Mouse (Mus musculus) embryonic facial prominence, embryonic 13.5 days (tissue): Measurements from ENCODE around the gene Sox1. TPM values are rescaled to one million over a fixed set of nuclear protein-coding genes. Genes with fewer than 3 reads are reported as not detected.

ENCODE experiments used
- ATAC-seq: fragments of 200-750 bp; cut with Nextera tagmentation; 2 replicates; pipeline ENCODE4 v1.8.0; 2017; ENCODE audit warnings: low read depth; ENCODE audit not compliant: insufficient number of reproducible peaks, insufficient read depth, low FRiP score, low TSS enrichment
- H3K27ac ChIP-seq: fragments of 300-500 bp; sonication (generic); 2 replicates; pipeline ENCODE4 v1.5.1; 2015; ENCODE audit warnings: moderate library complexity, mild to moderate bottlenecking, inconsistent platforms
- H3K27me3 ChIP-seq: fragments of 300-500 bp; sonication (generic); 2 replicates; pipeline ENCODE4 v1.6.1; 2015; ENCODE audit warnings: mild to moderate bottlenecking, inconsistent platforms
- H3K36me3 ChIP-seq: fragments of 300-500 bp; sonication (generic); 2 replicates; pipeline ENCODE4 v1.6.1; 2015; ENCODE audit warnings: mild to moderate bottlenecking, inconsistent platforms
- H3K4me1 ChIP-seq: fragments of 300-500 bp; sonication (generic); 2 replicates; pipeline ENCODE4 v1.6.1; 2015; ENCODE audit warnings: inconsistent platforms
- H3K4me2 ChIP-seq: fragments of 300-500 bp; sonication (generic); 2 replicates; pipeline ENCODE4 v1.6.1; 2015; ENCODE audit warnings: moderate library complexity, mild to moderate bottlenecking, inconsistent platforms
- H3K4me3 ChIP-seq: fragments of 300-500 bp; sonication (generic); 2 replicates; pipeline ENCODE4 v1.5.1; 2015; ENCODE audit warnings: mild to moderate bottlenecking, inconsistent platforms
- H3K9ac ChIP-seq: fragments of 300-500 bp; sonication (generic); 2 replicates; pipeline ENCODE4 v1.6.1; 2015; ENCODE audit warnings: mild to moderate bottlenecking, inconsistent platforms
- H3K9me3 ChIP-seq: fragments of 300-500 bp; sonication (generic); 2 replicates; pipeline ENCODE4 v1.6.1; 2016; ENCODE audit warnings: inconsistent platforms
- WGBS: fragments of 180-500 bp; shearing (Covaris S2); methylation state at CpG from one replicate; pipeline ENCODE4 v1.1.7; 2015; ENCODE audit warnings: mixed read lengths; 5-methylcytosine and 5-hydroxymethylcytosine counted together
- polyA plus RNA-seq: library from polyadenylated mRNA; unstranded; fragments of >200 nt; fragmentation: Nextera tagmentation; extraction: Ambion mirVana; gene quantifications from 2 replicates; pipeline ENCODE4 v1.2.1, GENCODE M21; 2015

Sox1 gene
- polyA plus RNA-seq, 1 experiment from 2014 or later: not detected

- no peak for ATAC-seq
- no peaks in the 10 kb centered on the region for H3K36me3 ChIP-seq
- H3K4me3 ChIP-seq: peak overlapping the region; percentile 27
- WGBS: under 1% methylated on average over 33 of the region's 34 CpGs
- peak overlapping the region; percentile 41 for H3K4me2 ChIP-seq
- H3K4me1 ChIP-seq: peaks cover 22% of the 10 kb centered on the region
- H3K9me3 ChIP-seq: no peaks in the 10 kb centered on the region
- H3K27ac ChIP-seq: no peak overlapping the region
- H3K9ac ChIP-seq: no peak overlapping the region
- peaks cover 100% of the 10 kb centered on the region for H3K27me3 ChIP-seq
Measured at GRCm38 (mm10) chr8:12383979-12384890, 10.9 kb upstream of the Sox1 start.

DNA sequence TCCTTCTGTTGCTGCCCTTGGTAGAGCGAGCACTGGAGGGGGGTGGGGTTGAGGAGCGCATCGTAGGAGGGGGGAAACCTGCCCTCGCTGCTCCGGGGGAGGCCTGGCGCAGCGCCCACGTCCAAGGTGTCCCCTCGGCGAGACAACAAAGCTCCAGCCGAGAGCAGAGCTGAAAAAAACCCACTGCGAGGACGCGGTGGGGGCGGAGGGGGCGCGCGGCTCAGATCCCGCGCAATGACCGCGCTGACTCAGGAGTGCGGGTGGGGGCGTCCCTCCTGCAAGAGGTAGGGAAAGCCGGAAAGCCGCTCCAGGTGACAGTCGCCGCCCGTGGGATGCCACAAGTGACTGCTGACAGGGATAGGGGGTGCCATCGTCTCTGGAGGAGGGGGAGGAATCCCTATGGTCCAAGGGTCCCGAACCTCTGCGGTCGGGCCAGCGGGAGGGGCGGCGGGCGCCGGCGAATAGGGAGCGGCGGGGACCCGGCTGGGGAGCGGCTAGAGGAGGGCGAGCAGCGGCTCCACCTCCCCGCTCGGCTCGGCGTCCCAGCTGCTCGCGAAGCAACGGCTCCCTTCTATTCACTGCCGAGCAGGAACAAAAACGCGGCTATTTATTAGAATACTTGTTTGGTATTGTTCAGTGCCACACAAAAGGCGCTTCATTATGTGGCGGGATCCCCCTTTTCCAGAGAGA, 10.0 kb upstream of the Sox1 start:
- Histone ChIP-seq H3K9ac (no peak overlapping the region), H3K9me3 (no peaks in the 10 kb centered on the region), H3K27ac (no peak overlapping the region), H3K27me3 (peaks cover 100% of the 10 kb centered on the region), H3K4me2 (peak overlapping the region; percentile 48), H3K4me3 (peak overlapping the region; percentile 27), H3K36me3 (no peaks in the 10 kb centered on the region), H3K4me1 (peaks cover 22% of the 10 kb centered on the region)
- no peak for ATAC-seq
- WGBS: under 1% methylated on average over 57 of the region's 57 CpGs

GRCm38 (mm10) chr8:12385686-12386488, 9.2 kb upstream of the Sox1 start:
- H3K36me3 ChIP-seq: no peaks in the 10 kb centered on the region
- H3K9me3 ChIP-seq: no peaks in the 10 kb centered on the region
- no peak overlapping the region for H3K9ac ChIP-seq
- H3K4me2 ChIP-seq: peak overlapping the region; percentile 48
- peak overlapping the region; percentile 27; the same call in 1 of the 2 replicates for H3K4me3 ChIP-seq
- peaks cover 100% of the 10 kb centered on the region for H3K27me3 ChIP-seq
- under 1% methylated on average over 73 of the region's 74 CpGs for whole genome bisulfite sequencing
- no peak overlapping the region for H3K27ac ChIP-seq
- H3K4me1 ChIP-seq: peaks cover 22% of the 10 kb centered on the region
- no peak for ATAC-seq

DNA sequence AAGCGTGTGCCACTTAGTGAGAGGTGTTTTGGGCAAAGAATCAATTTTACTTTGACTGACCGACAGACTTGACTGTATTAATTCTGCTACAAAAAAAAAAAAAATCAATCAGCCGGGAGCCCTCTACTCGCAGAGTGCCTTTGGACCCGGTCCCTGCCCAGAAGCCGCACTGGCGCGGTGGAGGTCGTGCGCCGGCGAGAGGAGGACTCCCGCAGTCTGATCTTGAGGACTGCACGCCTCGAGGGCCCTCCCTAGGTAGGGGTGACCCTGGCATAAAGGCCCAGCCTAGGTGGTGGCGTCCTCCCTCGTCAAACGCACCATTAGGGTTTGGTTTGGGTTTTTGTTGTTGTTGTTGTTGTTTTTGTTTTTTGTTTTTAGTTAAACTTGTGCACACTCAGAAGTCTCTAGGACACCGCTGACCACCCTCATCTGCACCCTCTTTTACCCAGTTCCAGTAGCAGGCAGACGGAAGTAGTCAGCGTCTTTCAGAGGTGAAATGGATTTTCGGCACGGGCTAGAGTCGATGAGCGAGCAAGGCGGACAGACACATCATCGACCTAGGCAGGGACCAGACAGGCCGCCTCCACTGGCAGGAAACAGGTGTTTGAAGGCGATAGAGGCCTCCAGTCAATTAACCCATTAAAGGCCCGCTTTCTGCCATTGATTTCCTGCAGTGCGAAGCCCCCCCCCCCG, 8.4 kb upstream of the Sox1 start:
- Histone ChIP-seq H3K9me3 (no peaks in the 10 kb centered on the region), H3K36me3 (no peaks in the 10 kb centered on the region), H3K9ac (no peak overlapping the region), H3K27ac (no peak overlapping the region), H3K4me3 (no peak overlapping the region), H3K27me3 (peaks cover 100% of the 10 kb centered on the region), H3K4me1 (peaks cover 24% of the 10 kb centered on the region), H3K4me2 (no peak overlapping the region)
- under 1% methylated on average over 32 of the region's 32 CpGs for WGBS
- no peak for ATAC-seq

DNA sequence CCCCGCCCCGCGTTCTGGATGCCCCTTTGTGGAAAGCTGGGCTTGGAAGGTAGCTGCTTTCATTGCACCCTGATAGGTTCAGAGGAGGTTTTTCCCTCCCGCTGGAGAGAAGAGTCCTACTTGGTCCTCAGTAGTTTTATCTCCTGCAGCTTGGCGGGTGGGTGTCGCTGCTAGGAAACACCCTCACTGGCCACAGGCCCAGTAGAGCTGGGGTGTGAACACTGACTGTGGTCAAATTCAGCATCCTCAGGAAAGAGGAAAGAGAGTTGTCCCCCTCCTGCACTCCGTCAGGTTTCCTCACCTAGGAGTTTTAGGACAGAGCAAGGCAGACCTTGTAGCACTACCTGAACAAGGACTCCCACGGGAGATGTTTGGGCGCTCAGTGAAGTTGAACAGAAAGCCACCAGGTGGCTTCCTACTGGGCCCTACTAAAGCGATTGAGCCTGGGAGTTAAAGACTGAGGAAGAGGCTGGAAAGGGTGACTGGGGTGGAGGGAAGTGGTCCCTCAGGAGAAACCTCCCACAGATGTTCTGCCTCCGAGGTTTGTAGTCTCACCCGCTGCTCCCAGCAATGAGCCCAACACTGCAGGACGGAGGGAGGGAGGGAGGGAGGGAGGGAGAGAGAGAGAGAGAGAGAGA, 7.8 kb upstream of the Sox1 start:
- Histone ChIP-seq H3K27me3 (peaks cover 100% of the 10 kb centered on the region), H3K27ac (no peak overlapping the region), H3K4me2 (no peak overlapping the region), H3K36me3 (no peaks in the 10 kb centered on the region), H3K9ac (no peak overlapping the region), H3K4me1 (peaks cover 25% of the 10 kb centered on the region), H3K9me3 (no peaks in the 10 kb centered on the region), H3K4me3 (no peak overlapping the region)
- no peak for ATAC-seq
- 2% methylated on average over 13 of the region's 13 CpGs for WGBS

DNA sequence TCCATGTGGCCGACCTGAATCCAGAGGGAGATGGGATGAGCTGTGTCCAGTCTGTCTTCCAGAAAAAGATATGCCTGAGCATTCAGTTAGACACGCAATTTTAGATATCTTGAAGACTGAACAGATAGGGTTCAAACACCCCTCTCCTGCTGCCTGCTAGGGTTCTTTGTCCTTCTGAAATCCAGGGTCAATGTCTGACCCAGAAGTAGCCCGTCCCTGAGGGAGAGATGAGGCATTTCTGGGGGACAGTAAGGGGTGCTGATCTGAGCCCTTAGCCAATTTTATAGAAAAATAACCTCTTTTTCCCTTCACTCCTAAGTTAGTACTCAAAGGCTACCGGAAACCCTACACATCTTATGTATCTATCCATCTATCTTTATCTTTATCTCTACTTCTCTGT, 7.2 kb upstream of the Sox1 start:
- Histone ChIP-seq H3K4me3 (no peak overlapping the region), H3K4me2 (no peak overlapping the region), H3K4me1 (peaks cover 25% of the 10 kb centered on the region), H3K27me3 (peaks cover 100% of the 10 kb centered on the region), H3K9ac (no peak overlapping the region), H3K36me3 (no peaks in the 10 kb centered on the region), H3K27ac (no peak overlapping the region), H3K9me3 (no peaks in the 10 kb centered on the region)
- no peak for ATAC-seq
- 9% methylated on average over 4 of the region's 4 CpGs for WGBS

DNA sequence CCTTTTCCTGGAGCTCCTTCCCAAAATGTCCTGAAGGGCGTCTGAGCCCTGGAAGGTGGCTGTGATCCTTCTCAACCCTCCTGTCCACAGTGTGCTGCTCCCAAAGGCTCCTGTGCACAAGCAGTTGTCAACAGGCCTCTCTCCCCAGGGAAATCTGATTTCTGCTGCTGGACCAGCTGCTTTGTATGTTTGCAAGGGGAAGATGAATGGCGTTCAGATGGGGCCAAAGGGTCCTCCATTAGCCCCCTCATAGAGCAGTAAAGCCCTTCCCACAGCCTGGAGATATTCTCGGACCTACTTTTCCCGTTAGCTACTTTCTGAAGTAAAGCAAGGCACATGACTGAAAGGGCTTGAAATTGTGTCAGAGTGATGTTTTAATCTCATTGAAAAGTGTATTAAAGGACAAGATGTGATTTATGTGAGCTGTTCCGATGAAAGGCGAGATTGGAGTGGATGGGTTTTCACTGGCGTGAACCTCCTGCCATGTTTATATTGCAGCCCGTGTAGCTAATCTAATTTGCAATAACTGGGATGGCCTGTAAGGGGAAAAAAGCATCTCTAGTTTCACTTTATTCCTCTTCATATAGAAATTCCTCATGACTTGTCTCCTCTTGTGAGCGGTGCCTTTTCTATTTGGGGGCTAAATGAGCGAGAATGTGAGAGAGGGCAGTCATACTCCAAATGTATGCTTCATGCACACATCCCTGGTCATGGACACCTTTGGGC, 6.5 kb upstream of the Sox1 start:
- H3K9ac ChIP-seq: no peak overlapping the region
- no peak for ATAC-seq
- H3K9me3 ChIP-seq: no peaks in the 10 kb centered on the region
- peaks cover 25% of the 10 kb centered on the region for H3K4me1 ChIP-seq
- H3K4me3 ChIP-seq: no peak overlapping the region
- H3K36me3 ChIP-seq: no peaks in the 10 kb centered on the region
- no peak overlapping the region for H3K4me2 ChIP-seq
- H3K27ac ChIP-seq: no peak overlapping the region
- 6% methylated on average over 10 of the region's 10 CpGs for WGBS
- H3K27me3 ChIP-seq: peaks cover 100% of the 10 kb centered on the region

GRCm38 (mm10) chr8:12389116-12389471, 6.0 kb upstream of the Sox1 start:
- no peak for ATAC-seq
- H3K9me3 ChIP-seq: no peaks in the 10 kb centered on the region
- H3K27me3 ChIP-seq: peaks cover 100% of the 10 kb centered on the region
- no peaks in the 10 kb centered on the region for H3K36me3 ChIP-seq
- peaks cover 23% of the 10 kb centered on the region for H3K4me1 ChIP-seq
- H3K27ac ChIP-seq: no peak overlapping the region
- no peak overlapping the region for H3K4me3 ChIP-seq
- no peak overlapping the region for H3K9ac ChIP-seq
- 2% methylated on average over 5 of the region's 5 CpGs for WGBS
- H3K4me2 ChIP-seq: no peak overlapping the region

GRCm38 (mm10) chr8:12389801-12390639, 5.1 kb upstream of the Sox1 start:
- WGBS: 2% methylated on average over 28 of the region's 29 CpGs
- Histone ChIP-seq H3K27me3 (peaks cover 100% of the 10 kb centered on the region), H3K9me3 (no peaks in the 10 kb centered on the region), H3K4me2 (no peak overlapping the region), H3K9ac (no peak overlapping the region), H3K4me1 (peaks cover 19% of the 10 kb centered on the region), H3K4me3 (no peak overlapping the region), H3K27ac (no peak overlapping the region), H3K36me3 (no peaks in the 10 kb centered on the region)
- no peak for ATAC-seq
